Mouse (Mus musculus): Measurements from ENCODE around the gene Omt2a.
"Not testable (repeated sequence)": the region's sequence is repeated elsewhere in the genome, so short reads cannot be mapped to it uniquely, and the experiment has no call there.

Omt2a gene

GRCm38 (mm10) chr9:78314696-78315095 is at the start of gene Omt2a:
TSS of gene Omt2a (minus strand) at chr9:78314796.
- no peak for DNase-seq (ENCODE audit: low read depth, low spot score)

GRCm38 (mm10) chr9:78363374-78363773 is 48.8 kb upstream of the Omt2a start:
- DNase-seq (ENCODE audit: low read depth, low spot score) = no peak

- DNase-seq (ENCODE audit: low read depth, low spot score) = peak; percentile 61
Observed at GRCm38 (mm10) chr9:78360484-78360872, 45.9 kb upstream of the Omt2a start.

GRCm38 (mm10) chr9:78359750-78360483 is 45.3 kb upstream of the Omt2a start:
- peak; percentile 67 for DNase-seq (ENCODE audit: low read depth, low spot score)

GRCm38 (mm10) chr9:78358053-78358452 is 43.5 kb upstream of the Omt2a start:
- DNase-seq (ENCODE audit: low read depth, low spot score) = peak; percentile 95

GRCm38 (mm10) chr9:78355611-78356010 is 41.0 kb upstream of the Omt2a start, which contains the start of gene Gsta2:
TSS of gene Gsta2 (minus strand) at chr9:78355788.
- DNase-seq (ENCODE audit: low read depth, low spot score) = no peak

- no peak for DNase-seq (ENCODE audit: low read depth, low spot score)
Observed at GRCm38 (mm10) chr9:78354665-78355578, 40.3 kb upstream of the Omt2a start.

GRCm38 (mm10) chr9:78351504-78352220 is 37.1 kb upstream of the Omt2a start:
- DNase-seq (ENCODE audit: low read depth, low spot score) = no peak

- peak; percentile 53 for DNase-seq (ENCODE audit: low read depth, low spot score)
Observed at GRCm38 (mm10) chr9:78350007-78350406, 35.4 kb upstream of the Omt2a start.

GRCm38 (mm10) chr9:78349141-78349540 is 34.5 kb upstream of the Omt2a start:
- not testable (repeated sequence) for DNase-seq (ENCODE audit: low read depth, low spot score)

GRCm38 (mm10) chr9:78348206-78349004 is 33.8 kb upstream of the Omt2a start:
- not testable (repeated sequence) for DNase-seq (ENCODE audit: low read depth, low spot score)

GRCm38 (mm10) chr9:78347004-78347403 is 32.4 kb upstream of the Omt2a start:
- no peak for DNase-seq (ENCODE audit: low read depth, low spot score)

- not testable (repeated sequence) for DNase-seq (ENCODE audit: low read depth, low spot score)
Observed at GRCm38 (mm10) chr9:78345235-78345634, 30.6 kb upstream of the Omt2a start.

GRCm38 (mm10) chr9:78343055-78343454 is 28.5 kb upstream of the Omt2a start:
- not testable (repeated sequence) for DNase-seq (ENCODE audit: low read depth, low spot score)

GRCm38 (mm10) chr9:78342494-78342893 is 27.9 kb upstream of the Omt2a start:
- not testable (repeated sequence) for DNase-seq (ENCODE audit: low read depth, low spot score)

- DNase-seq (ENCODE audit: low read depth, low spot score) = peak; percentile 82
Observed at GRCm38 (mm10) chr9:78340324-78340723, 25.7 kb upstream of the Omt2a start.

- not testable (repeated sequence) for DNase-seq (ENCODE audit: low read depth, low spot score)
Observed at GRCm38 (mm10) chr9:78337050-78337449, 22.5 kb upstream of the Omt2a start.

GRCm38 (mm10) chr9:78327289-78327688 is 12.7 kb upstream of the Omt2a start, which contains the start of gene Omt2b:
TSS of gene Omt2b (plus strand) at chr9:78327589.
- DNase-seq (ENCODE audit: low read depth, low spot score) = not testable (repeated sequence)

GRCm38 (mm10) chr9:78319499-78319898 is 4.9 kb upstream of the Omt2a start:
- peak; percentile 70 for DNase-seq (ENCODE audit: low read depth, low spot score)

- not testable (repeated sequence) for DNase-seq (ENCODE audit: low read depth, low spot score)
Observed at GRCm38 (mm10) chr9:78308122-78308521, 6.5 kb downstream of the Omt2a start.

- DNase-seq (ENCODE audit: low read depth, low spot score) = not testable (repeated sequence)
Observed at GRCm38 (mm10) chr9:78299143-78299542, 15.5 kb downstream of the Omt2a start.

Data from ZHBTc4 (cell line).